Mouse (Mus musculus): ENCODE data around the gene Lrrtm3. TPM values are rescaled to one million over a fixed set of nuclear protein-coding genes. Genes with fewer than 3 reads are reported as not detected.

Gene Lrrtm3
- total RNA-seq, 2 experiments from 2014 or later: not detected

DNA sequence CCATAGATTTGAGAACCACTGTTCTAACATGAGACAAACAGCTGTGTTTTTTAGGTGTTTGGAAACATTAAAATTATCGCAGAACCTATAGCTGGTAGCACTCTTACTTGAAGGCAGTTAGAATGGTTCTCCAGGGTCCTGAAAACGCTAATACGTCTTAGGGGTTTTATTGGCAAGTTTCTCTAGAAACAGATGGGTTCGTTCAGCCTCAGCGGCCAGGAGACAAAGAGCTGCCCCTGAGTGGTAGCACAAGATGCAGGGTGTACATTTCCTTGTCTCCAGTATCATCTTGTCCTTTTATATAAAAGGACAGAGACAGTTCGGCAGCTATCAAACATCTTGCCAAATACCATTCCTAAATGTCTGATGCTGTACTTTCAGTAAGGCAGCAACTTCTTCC lies 40.1 kb downstream of the Lrrtm3 start:
- ATAC-seq (replicated peaks; ENCODE audit: low FRiP score, low TSS enrichment, poor library complexity, severe bottlenecking): no peak

DNA sequence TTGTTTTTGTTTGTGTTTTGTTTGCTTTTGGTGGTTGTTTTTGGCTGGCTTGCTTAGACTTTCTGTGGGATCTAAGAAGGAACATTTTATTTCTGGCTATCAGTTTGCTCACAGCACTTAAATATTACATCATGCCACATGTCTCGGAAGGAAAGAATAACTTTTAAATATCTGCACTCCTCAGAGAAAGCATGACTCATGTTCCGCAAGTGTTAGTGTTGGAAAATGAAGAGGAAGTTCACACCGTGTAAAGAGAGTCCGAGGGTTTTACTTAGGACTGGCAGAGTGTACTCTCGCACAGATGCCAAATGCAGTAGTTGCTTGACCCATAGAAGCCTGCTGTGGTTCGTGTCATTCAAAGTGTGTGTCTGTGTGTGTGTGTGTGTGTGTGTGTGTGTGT lies 40.9 kb downstream of the Lrrtm3 start:
- no peak for ATAC-seq (replicated peaks; ENCODE audit: low FRiP score, low TSS enrichment, poor library complexity, severe bottlenecking)

- no peak for ATAC-seq (replicated peaks; ENCODE audit: low FRiP score, low TSS enrichment, poor library complexity, severe bottlenecking)
These were observed 48.2 kb downstream of the Lrrtm3 start for GRCm38 (mm10) chr10:64041892-64042291.

DNA sequence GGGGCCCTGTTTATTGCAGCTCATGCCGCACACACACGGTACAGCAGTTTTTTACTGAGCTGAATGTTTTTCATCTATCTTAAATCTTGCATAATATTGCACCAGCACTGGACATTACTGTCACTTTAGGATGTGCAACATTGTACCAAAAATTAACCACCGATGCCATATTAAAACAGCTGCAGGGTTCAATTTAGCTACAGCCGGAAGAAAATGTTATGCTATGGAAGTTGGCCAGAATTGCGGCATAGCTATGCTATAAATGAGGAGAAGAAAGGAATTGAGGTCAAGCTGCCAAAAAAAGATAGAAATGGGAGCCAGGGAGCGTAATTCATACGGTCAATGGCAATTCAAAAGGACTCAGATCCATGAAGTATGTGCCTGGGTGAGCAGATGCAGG lies 48.9 kb downstream of the Lrrtm3 start:
- ATAC-seq (replicated peaks; ENCODE audit: low FRiP score, low TSS enrichment, poor library complexity, severe bottlenecking): no peak

DNA sequence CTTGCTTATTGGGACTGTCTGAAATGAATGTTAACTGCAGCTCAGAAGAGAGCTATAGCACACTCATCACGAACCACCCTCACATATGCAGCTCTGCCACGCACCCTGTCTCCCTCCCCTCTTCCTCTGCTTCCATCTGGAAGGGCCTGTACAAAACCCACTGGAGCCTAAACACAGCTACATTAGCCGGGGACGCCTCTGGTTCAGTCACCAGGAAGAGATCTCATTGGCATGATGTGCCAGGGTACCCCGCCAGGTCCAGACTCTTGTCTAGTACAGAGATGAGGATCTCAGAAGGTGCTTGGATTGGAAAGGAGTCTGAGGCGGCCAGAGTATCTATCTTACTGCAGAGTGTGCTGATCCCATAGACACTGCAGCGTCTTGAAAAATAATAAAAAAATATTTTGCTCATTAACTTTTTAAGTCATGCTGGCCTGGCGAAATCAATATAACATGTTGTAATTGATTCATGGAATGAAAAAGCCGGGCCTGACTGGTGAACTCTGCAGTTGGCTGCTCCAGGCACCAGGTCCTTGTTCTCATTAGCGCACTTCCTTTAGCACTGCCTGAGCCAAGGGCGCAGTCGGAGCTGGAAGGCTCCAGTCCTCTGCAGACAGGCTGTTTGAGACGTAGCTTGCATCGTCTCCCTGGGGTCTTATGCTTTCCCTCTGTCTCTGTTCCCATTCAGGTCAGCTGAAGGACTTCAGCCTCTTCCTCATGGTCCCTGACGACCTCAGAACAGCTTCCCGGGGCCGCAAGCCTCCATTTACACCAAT lies 50.1 kb downstream of the Lrrtm3 start:
- no peak for ATAC-seq (replicated peaks; ENCODE audit: low FRiP score, low TSS enrichment, poor library complexity, severe bottlenecking)

DNA sequence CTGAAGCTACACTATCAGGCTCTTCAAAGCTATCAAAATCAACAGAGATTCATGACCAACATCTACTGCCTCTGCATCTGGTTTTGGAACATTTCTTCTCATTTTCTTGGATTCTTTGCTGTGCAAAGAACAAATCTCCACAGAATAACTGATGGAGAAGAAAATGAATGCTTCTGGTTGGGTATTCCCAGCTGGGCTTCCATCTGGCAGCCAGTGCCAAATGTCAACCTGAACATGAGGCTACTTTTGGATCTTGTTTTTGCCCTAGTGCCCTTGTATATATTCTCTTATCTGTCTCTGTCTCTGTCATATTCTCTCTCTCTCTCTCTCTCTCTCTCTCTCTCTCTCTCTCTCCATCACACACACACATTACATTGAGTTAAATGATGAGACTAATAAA lies 59.2 kb downstream of the Lrrtm3 start:
- no peak for ATAC-seq (replicated peaks; ENCODE audit: low FRiP score, low TSS enrichment, poor library complexity, severe bottlenecking)

DNA sequence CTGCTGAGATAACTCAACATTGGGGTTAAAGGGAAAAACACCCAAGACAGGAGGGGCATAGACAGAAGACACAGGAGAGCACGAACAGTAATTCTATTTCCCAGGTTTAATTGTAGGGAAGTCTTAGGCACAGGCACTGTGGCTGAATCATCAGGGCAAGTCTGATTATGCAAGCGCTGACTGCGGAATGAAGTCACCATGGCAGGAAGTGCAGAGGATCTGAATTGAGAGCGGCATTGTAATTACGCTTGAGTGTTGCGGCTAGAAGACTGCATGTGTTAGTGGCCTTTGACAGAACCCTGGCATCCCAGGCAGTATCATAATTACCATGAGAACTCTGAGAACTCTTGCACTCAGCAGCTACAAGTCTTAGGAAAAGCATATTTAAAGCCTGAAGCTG lies 66.7 kb downstream of the Lrrtm3 start:
- no peak for ATAC-seq (replicated peaks; ENCODE audit: low FRiP score, low TSS enrichment, poor library complexity, severe bottlenecking)

GRCm38 (mm10) chr10:64020347-64020746 lies 69.7 kb downstream of the Lrrtm3 start:
- no peak for ATAC-seq (replicated peaks; ENCODE audit: low FRiP score, low TSS enrichment, poor library complexity, severe bottlenecking)

DNA sequence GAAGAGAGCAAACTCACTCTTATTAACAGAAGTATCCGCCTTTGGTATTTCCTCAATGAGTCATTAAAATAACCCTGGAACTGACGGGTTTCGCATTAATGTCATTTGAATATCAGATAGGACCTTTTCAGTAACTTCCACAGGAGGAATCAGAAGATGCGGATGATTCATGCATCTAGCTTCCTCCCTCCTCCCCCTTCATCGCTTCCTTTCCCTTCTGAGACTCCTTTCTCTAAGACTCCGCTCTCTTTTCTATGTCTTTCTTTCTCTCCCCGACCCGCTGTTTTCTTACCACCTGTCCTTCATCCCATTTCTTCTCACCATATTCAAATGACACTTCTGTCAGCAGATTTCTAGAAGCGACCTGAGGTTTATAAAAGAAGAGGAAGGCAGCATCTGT lies 88.1 kb downstream of the Lrrtm3 start:
- ATAC-seq (replicated peaks; ENCODE audit: low FRiP score, low TSS enrichment, poor library complexity, severe bottlenecking): no peak

GRCm38 (mm10) chr10:64001531-64001930 lies 88.5 kb downstream of the Lrrtm3 start:
- no peak for ATAC-seq (replicated peaks; ENCODE audit: low FRiP score, low TSS enrichment, poor library complexity, severe bottlenecking)

- no peak for ATAC-seq (replicated peaks; ENCODE audit: low FRiP score, low TSS enrichment, poor library complexity, severe bottlenecking)
These were observed 95.8 kb downstream of the Lrrtm3 start for GRCm38 (mm10) chr10:63994251-63994650.

GRCm38 (mm10) chr10:63985576-63985975 lies 104.5 kb downstream of the Lrrtm3 start:
- no peak for ATAC-seq (replicated peaks; ENCODE audit: low FRiP score, low TSS enrichment, poor library complexity, severe bottlenecking)

DNA sequence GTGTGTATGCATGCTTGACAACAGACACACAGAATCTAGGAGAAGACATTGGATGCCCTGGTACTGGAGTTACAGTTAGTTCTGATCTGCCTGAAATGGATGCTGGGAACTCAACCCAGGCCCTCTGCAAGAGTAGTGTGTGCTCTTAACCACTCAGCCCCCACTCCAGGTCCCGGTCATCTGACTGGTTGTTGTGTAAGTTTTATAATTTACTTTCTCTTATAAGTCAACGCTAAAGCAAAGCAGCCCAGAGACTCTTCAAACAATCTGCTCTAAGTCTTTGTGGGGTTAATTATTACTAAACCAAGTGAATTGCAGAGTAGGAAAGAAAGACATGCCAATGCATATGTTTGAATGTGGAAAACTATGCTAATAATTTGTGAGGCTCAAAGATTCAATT lies 110.7 kb downstream of the Lrrtm3 start:
- no peak for ATAC-seq (replicated peaks; ENCODE audit: low FRiP score, low TSS enrichment, poor library complexity, severe bottlenecking)

DNA sequence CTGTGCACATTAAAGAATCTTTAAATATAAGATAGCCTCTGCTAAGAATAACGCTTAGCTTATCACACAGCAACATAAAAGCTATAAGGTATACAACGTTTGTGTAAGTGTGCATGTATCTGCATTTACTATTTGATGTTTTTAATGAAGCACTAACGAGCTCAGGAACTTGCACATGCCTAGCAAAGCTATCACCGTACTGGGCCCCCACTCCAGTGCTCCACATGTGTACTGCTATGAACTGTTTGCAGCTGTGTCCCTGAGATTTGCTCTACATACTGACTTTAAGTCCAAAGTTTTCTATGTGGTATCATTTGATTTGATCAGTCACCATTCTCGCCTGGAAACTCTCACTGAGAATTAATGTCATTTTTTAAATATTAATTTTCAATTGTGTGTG lies 111.1 kb downstream of the Lrrtm3 start:
- ATAC-seq (replicated peaks; ENCODE audit: low FRiP score, low TSS enrichment, poor library complexity, severe bottlenecking): no peak

DNA sequence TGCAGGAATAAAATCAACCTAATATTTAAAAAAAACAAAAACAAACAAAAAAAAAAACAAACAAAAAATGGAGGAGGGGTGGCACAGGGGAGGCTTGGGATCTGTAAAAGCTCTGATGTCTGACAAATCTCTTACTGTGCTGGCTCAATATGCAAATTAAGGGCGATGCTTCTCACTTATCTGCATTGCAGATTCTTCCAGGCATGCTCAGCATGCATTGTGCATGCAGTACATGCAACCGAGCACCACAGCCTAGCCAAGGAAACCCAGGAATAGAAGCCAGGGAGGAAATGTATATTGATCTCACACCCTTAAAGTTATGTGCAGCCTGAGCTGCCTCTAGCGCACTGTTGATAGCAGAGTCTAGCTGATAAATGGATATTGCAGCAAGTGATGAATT lies 111.5 kb downstream of the Lrrtm3 start:
- no peak for ATAC-seq (replicated peaks; ENCODE audit: low FRiP score, low TSS enrichment, poor library complexity, severe bottlenecking)

DNA sequence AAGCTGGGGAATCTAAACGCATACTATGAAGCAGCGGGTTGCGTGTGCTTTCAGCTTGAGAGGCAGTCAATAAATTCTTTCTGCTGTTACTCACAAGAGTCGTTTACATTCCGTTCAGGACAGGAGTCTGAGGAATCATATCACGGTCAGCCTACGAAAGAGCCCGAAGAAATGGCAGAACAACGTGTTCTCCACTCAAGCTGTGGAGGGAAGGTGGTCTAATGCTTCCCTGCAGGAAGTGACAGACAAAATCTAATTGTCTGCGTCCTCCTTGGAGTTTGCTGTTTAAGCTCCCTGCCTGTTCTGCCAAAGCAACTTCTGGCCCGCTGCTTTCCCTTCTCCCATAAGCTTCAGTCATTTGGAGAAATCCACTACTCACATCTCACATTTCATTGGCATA lies 112.0 kb downstream of the Lrrtm3 start:
- ATAC-seq (replicated peaks; ENCODE audit: low FRiP score, low TSS enrichment, poor library complexity, severe bottlenecking): no peak

DNA sequence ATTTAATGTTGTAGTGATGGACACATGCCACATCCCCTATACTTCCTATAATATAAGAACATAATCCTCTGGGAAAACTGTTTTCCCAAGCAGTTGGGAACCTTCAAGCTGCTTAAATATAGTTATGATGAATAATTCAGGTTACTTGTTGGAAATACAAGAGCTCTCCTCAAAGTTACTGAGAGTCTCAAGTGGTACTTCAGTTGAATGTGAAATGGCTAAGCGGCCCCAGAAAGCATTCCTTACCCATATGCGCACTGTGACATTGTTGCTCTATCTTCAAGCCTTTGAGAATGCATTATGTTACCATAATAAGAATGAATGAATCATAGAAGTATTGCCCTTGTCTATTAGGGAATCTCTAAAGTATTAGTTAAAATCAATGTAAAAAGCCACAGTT lies 117.8 kb downstream of the Lrrtm3 start:
- ATAC-seq (replicated peaks; ENCODE audit: low FRiP score, low TSS enrichment, poor library complexity, severe bottlenecking): no peak

GRCm38 (mm10) chr10:63954308-63954930 lies 135.7 kb downstream of the Lrrtm3 start:
- ATAC-seq (replicated peaks; ENCODE audit: low FRiP score, low TSS enrichment, poor library complexity, severe bottlenecking): no peak

GRCm38 (mm10) chr10:63951481-63951880 lies 138.6 kb downstream of the Lrrtm3 start:
- no peak for ATAC-seq (replicated peaks; ENCODE audit: low FRiP score, low TSS enrichment, poor library complexity, severe bottlenecking)

DNA sequence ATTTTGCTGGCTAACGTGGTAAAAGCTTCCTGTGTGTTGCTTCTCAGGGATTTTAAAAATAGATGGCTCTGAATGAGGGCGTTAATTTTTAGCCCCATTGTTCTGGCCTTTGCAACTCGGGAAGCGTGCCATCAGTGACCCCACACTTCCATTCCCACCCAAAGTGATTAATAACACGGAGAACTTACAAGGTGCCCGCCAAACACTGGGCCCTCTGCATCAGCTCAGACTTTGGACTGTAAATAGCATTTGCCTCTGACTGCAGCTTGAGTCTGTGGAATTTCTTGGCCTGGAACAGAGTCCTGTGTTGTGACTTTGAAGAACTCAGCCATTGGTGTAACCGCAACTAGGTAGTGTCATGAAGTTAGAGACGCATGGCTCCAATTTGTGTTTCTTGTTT lies 139.2 kb downstream of the Lrrtm3 start:
- no peak for ATAC-seq (replicated peaks; ENCODE audit: low FRiP score, low TSS enrichment, poor library complexity, severe bottlenecking)

DNA sequence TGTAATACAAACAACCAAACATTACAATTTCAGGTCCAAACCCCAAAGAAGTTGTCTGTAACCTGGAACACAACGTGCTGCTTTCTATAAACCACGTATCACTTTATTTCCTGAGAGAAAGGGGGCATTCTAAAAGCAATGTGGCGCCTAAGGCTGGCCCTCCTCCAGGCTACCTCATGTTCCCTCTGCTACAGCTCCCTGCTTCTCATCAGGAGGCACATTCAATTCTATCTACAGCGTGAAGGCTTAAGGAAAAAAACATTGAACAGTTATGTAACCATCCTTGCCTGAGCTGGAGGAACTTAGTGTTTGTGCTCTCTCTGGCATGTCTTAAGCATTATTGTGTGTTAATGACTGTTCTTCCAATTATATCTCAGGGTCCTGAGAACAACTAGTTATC lies 142.8 kb downstream of the Lrrtm3 start:
- ATAC-seq (replicated peaks; ENCODE audit: low FRiP score, low TSS enrichment, poor library complexity, severe bottlenecking): no peak

Data from megakaryocyte-erythroid progenitor cell, adult 5-6 weeks (primary cell).